Mouse (Mus musculus) left cerebral cortex, postnatal 25 days (tissue): ENCODE measurements around the gene Slc22a4. TPM values are rescaled to one million over a fixed set of nuclear protein-coding genes. Genes with fewer than 3 reads are reported as not detected.

Experiments used
- DNase-seq, 2 experiments: peaks; one replicate each; pipeline ENCODE4 v3.0.0; 2022; ENCODE audit warnings: low spot score in 2 of 2, mixed read lengths in 1 of 2
- intact Hi-C: fragments of 180-260 bp; cut with DNase I; formaldehyde crosslinking; loops from one replicate; pipeline ENCODE4 v1.15.1; 2025
- total RNA-seq, 2 experiments: library from RNA; stranded (reverse); gene quantifications; 2 replicates each; pipeline ENCODE4 v1.2.3; 2021

Gene Slc22a4
- total RNA-seq = 1 to 10 TPM; 5.2 to 5.7 TPM

GRCm38 (mm10) chr11:54028044-54028951 is at the start of gene Slc22a4:
TSS of gene Slc22a4 (minus strand) at chr11:54028090.
- peak; percentile 50 to 70 for DNase-seq
- intact Hi-C loops = no loop called here

- intact Hi-C loops = no loop called here
- no peak for DNase-seq
Observed at GRCm38 (mm10) chr11:54076101-54076500, 48.2 kb upstream of the Slc22a4 start.

DNA sequence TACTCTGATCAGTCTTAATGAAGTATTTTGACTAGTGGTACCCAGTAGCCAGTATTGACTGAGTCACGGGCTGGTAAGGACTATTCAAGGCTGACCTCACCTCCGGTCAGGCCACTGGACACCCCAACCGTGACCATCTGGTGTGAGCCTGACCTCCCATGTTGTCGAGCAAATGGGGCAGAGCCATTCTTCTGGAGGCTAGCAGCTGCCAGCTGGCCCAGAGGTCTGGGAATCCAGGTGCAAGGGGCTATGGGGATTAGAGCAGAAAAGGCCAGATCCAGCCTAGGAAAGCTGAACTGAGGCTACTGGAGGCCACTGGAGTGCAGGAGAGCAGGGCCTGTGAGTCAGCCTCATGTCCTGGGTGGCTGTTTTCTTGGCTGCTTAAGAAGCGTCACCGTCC is 47.5 kb upstream of the Slc22a4 start:
- DNase-seq = no peak
- intact Hi-C loops = no loop called here

DNA sequence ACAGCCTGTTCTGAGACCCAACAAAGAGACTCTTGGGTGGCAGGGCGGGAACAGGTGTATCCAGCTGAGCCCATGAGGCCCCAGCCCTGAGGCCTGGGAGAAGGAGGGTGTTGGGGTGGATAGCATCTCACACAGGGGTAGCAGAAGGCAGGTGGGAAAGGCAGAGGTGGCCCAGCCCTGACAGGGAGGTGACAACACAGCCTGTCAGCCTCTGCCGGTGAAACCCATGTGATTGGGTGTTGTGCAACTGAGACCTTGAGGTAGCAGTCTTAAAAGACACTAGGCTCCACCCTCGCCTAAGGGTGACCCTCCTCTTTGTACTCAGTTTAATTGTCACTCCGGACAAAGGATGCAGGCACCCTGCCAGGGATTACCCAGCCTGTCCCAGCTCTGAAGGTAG is 45.4 kb upstream of the Slc22a4 start:
- intact Hi-C loops = no loop called here
- DNase-seq = no peak

GRCm38 (mm10) chr11:54071726-54072445 is 44.0 kb upstream of the Slc22a4 start:
- intact Hi-C loops = no loop called here
- no peak for DNase-seq

GRCm38 (mm10) chr11:54068520-54069371 is 40.9 kb upstream of the Slc22a4 start, which contains the start of gene Pdlim4:
TSS of gene Pdlim4 (minus strand) at chr11:54069014.
- no peak for DNase-seq
- intact Hi-C loops = no loop called here

- intact Hi-C loops = no loop called here
- no peak for DNase-seq
Observed at GRCm38 (mm10) chr11:54067996-54068519, 40.2 kb upstream of the Slc22a4 start.

DNA sequence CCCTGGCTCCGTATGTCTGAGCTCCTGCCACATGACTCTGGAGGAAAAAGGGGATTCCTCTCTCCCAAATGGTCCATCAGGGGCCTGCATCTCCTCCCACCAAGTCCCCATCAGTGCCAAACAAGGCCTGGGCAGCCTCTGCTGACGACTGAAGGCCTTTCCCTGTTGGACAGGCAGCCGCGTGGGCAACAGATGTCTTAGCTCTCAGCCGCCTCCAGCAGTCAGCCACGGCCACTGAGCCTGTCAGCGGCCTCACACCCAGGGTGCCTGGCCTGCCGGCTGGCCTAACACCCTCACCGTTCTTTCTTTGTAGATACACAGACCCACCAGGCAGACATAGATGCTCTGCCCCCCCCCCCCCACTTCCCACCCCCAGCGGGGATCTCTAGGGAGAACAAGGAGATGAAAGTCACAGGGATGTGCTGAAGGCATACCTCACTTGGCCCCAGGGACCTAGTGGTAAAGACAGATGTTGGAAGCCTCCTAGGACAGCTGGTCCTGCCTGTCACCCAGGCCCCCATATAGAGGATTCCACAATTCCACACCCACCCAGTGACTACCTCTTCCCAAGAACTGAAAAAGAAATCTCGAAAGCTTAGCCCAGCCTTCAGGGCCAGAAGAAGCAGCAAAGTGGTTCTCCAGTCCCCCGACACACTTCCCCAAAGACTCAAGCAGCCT is 39.6 kb upstream of the Slc22a4 start:
- intact Hi-C loops = no loop called here
- DNase-seq = no peak

- intact Hi-C loops = no loop called here
Observed at GRCm38 (mm10) chr11:54066400-54066799, 38.5 kb upstream of the Slc22a4 start.

GRCm38 (mm10) chr11:54065915-54066178 is 38.0 kb upstream of the Slc22a4 start:
- intact Hi-C loops = no loop called here
- DNase-seq = no peak

More at GRCm38 (mm10) chr11:54066400-54066799, 38.5 kb upstream of the Slc22a4 start:
- no peak for DNase-seq

DNA sequence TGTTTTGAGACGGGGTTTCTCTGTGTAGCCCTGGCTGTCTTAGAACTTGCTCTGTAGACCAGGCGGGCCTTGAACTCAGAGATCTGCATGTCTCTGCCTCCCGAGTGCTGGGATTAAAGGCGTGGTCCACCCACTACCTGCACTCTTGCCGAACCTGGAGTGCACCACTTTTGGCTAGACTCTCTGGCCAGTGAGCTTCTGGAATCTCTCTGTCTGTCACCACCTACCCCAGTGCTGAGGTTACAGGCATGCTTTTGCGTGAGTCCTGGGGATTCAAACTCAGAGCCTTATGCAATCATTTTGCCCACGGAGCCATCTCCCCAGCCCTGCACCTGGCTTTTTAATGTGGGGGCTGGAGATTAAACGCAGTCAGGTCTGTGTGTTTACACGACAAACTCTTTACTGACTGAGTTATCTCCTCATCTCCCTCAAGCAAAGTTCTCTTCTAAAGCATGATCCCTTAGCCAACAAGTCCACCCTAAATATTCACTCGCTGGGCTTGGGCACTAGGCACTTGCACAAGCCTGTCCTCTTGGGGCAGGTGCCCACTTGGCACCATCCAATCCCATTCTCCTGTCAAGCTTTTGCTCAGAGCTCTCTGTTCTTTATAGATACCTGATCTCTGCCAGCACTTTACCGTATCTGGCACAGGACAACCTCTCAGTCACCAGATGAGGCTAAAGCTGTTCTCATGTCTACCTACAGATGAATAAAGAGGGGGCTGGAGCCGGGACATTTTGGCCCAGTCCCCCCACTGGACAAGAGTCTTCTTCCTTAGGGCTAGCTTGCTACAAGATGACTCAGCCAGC is 37.4 kb upstream of the Slc22a4 start:
- intact Hi-C loops = no loop called here
- DNase-seq = no peak

- no peak for DNase-seq
- intact Hi-C loops = no loop called here
Observed at GRCm38 (mm10) chr11:54064412-54064978, 36.6 kb upstream of the Slc22a4 start.

DNA sequence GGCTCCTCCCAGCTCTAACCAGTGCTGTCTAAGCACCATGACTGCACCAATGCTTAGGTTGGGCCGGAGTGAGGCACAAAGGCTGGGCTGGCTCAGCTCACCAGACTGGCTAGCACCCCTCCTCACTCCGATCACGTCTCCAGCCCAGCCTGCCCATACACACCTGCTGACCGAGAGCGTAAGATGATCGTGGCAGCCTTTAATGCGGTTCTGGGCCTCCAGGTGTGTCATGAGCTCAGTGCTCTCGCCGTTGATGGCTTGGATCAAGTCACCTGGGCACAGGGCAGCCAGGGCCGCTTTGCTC is 35.5 kb upstream of the Slc22a4 start:
- intact Hi-C loops = no loop called here
- no peak for DNase-seq

- intact Hi-C loops = no loop called here
- DNase-seq = no peak
Observed at GRCm38 (mm10) chr11:54062753-54063471, 35.0 kb upstream of the Slc22a4 start.

GRCm38 (mm10) chr11:54062086-54062752 is 34.3 kb upstream of the Slc22a4 start:
- intact Hi-C loops = no loop called here
- no peak for DNase-seq

DNA sequence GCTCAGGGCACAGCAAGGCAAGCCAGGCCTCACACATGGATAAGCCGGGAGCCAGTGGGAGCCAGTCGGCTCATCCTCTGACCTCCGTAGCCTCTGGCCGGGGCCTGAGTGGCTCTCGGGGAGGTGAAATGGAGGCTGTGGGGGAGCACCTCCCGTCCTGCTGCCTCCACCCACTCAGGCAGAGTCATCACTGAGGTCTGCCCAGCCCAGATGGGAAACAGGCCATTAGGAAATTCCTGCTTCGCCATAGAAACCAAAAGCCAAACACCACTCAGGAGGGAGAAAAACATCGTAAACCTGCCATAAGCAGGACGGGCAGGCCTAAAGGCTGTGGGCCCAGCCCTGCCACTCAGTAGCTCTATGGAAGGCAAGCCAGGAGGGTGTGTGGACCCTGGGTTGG is 32.4 kb upstream of the Slc22a4 start:
- no peak for DNase-seq
- intact Hi-C loops = no loop called here

GRCm38 (mm10) chr11:54059526-54059925 is 31.6 kb upstream of the Slc22a4 start:
- no peak for DNase-seq
- intact Hi-C loops = no loop called here
